Mouse (Mus musculus) T-helper 1 cell (primary cell): ENCODE measurements around the gene Mccc2.

Experiments
- in situ Hi-C: fragments of 300-600 bp; cut with MboI, MseI; formaldehyde crosslinking; loops from one replicate; pipeline ENCODE4 v1.15.1; 2025; ENCODE audit warnings: high pct_unique_total_duplicates

Gene Mccc2

GRCm38 (mm10) chr13:99940601-99941000 lies 74.8 kb downstream of the Mccc2 start:
- in situ Hi-C loops: no loop called here

- in situ Hi-C loops: no loop called here
These were observed 76.1 kb downstream of the Mccc2 start for GRCm38 (mm10) chr13:99939320-99939671.

GRCm38 (mm10) chr13:99938606-99939319 lies 76.7 kb downstream of the Mccc2 start:
- in situ Hi-C loops: no loop called here

GRCm38 (mm10) chr13:99937741-99938140 lies 77.7 kb downstream of the Mccc2 start:
- in situ Hi-C loops: no loop called here

- in situ Hi-C loops: no loop called here
These were observed 83.0 kb downstream of the Mccc2 start for GRCm38 (mm10) chr13:99932406-99932805.

GRCm38 (mm10) chr13:99931502-99931901 lies 83.9 kb downstream of the Mccc2 start:
- in situ Hi-C loops: no loop called here

- in situ Hi-C loops: no loop called here
These were observed 89.2 kb downstream of the Mccc2 start for GRCm38 (mm10) chr13:99926249-99926648.

- in situ Hi-C loops: loop anchor here (10.0 kb wide), 1 partner anchor 1079 kb away; no protein-coding TSS in a partner anchor
These were observed 99.8 kb downstream of the Mccc2 start for GRCm38 (mm10) chr13:99915632-99916031.

GRCm38 (mm10) chr13:99900965-99901364 lies 114.5 kb downstream of the Mccc2 start, which contains the start of gene Cartpt:
Cartpt (minus strand) TSS chr13:99901091.
- in situ Hi-C loops: no loop called here

- in situ Hi-C loops: no loop called here
These were observed 114.9 kb downstream of the Mccc2 start for GRCm38 (mm10) chr13:99900557-99900892.

GRCm38 (mm10) chr13:99899670-99900556 lies 115.5 kb downstream of the Mccc2 start:
- in situ Hi-C loops: no loop called here

- in situ Hi-C loops: no loop called here
These were observed 116.6 kb downstream of the Mccc2 start for GRCm38 (mm10) chr13:99898816-99899215.
